Mouse (Mus musculus): ENCODE results near the gene Acsl1. TPM values are rescaled to one million over a fixed set of nuclear protein-coding genes. Genes with fewer than 3 reads are reported as not detected.

Acsl1 gene
- 23.3 and 24.5 TPM in 2 replicates for polyA plus RNA-seq (2016; fragmentation: Nextera tagmentation; extraction: Ambion mirVana)

DNA sequence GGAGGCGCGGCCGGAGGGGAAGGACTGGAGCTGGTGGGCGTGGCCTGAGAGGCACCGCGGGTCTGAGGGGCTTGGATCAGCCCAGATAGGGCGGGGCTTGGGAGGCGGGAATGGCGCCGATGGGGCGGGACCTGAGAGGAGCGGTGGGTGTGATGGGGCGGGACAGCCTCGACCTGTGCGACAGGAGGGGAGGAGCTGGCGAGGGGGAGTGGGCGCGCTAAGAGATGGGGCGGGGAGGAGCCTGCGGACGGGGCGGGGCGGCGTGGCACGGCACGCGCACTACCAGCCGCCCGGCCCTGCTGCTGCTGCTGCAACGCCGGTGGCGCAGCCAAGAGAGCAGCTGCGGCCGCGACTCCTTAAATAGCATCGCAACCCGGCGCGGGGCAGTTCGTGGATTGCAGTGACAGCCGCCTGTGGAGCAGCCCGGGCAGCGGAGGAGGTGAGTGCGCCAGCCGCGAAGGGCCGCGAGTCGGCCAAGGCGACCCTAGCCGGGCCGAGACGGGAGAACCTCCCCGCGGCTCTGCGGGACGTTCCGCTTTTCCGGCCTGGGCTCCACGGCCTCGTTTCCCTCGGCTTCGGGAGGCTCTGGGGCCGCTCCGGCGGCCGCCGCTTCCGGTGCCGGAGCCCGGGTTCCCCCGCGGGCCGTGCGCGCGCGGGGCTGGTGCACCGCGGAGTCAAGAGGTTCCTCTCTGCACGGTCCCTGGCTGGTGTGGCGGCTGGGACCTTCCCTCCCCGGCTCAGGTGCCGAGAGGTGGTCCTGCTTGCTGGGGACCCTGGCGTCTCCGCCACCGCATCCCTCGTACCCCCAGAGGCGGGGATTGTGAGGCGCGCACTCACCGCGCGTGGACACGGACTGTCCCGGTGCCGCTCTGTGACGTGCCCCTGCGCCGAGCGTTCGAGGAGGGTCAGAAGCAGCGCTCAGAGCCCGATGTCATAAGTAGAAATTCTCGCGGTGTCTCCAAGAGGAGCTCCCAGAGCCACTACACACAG is at the start of gene Acsl1:
TSS of gene Acsl1 (plus strand) at position 246 of the 990 bp plus-strand sequence.
- Histone ChIP-seq H3K4me3 (peak within 1 kb of the TSS; percentile 88), H3K27me3 (replicated peaks) (no peaks in the 10 kb centered on the region), H3K4me1 (replicated peaks) (peaks cover 11% of the 10 kb centered on the region), H3K27ac (ENCODE audit: poor library complexity, severe bottlenecking) (peak within 1 kb of the TSS; percentile 86), H3K9ac (peak within 1 kb of the TSS; percentile 96), H3K36me3 (no peaks in the 10 kb centered on the region), H3K4me2 (peak within 1 kb of the TSS; percentile 83), H3K9me3 (replicated peaks) (no peaks in the 10 kb centered on the region)
- under 1% methylated on average over 103 of the region's 106 CpGs for WGBS
- ATAC-seq (ENCODE audit: insufficient number of reproducible peaks, low FRiP score) = peak; percentile 98

DNA sequence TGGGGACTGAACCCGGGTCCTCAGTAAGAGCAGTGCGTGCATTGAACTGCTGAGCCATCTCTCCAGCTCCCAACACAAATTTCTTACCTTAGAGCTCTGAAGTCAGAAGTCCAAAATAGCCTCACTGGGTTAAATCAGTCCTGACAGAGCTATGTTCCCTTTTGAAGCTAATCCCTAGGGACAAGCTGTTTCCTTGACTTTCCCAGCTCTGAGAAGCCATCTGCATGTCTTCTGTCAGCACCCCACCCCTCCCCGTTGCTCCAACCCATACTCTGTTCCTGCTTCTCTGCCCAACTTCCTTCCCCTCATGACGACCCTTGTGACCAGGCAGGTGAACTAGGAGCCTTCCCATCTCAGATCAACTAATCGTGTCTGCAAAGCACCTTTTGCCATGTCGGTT is 49.3 kb upstream of the Acsl1 start:
- 0 out of 2 replicates have a peak overlapping the region, but pooled peaks have one; percentile 41 for H3K27ac ChIP-seq (ENCODE audit: poor library complexity, severe bottlenecking)
- no peak overlapping the region for H3K4me2 ChIP-seq
- H3K27me3 ChIP-seq (replicated peaks) = no peaks in the 10 kb centered on the region
- no peaks in the 10 kb centered on the region for H3K36me3 ChIP-seq
- H3K9ac ChIP-seq = no peak overlapping the region
- no peaks in the 10 kb centered on the region for H3K9me3 ChIP-seq (replicated peaks)
- no peak overlapping the region for H3K4me3 ChIP-seq
- peaks cover 14% of the 10 kb centered on the region for H3K4me1 ChIP-seq (replicated peaks)
- WGBS = 20% methylated on average over 6 of the region's 6 CpGs
- peak; percentile 69 for ATAC-seq (ENCODE audit: insufficient number of reproducible peaks, low FRiP score)

DNA sequence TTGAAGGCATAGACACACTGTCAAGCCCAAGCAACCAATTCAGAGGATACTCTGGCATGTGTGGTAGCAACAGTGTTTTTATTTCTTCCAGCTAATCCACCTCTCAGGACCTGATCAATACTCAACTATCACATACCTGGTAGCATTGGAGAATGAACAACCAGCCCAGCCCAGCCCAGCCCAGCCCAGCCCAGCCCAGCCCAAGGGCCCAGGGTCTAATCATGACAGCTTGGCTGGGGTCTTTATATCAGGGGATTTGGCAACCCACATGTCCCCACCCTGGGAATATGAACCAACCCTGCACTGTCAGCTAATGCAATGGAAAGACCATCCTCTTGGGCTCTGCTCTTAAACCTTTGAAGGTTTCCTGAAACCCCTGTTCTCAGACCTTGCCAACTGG is 42.9 kb upstream of the Acsl1 start:
- H3K4me2 ChIP-seq = no peak overlapping the region
- no peaks in the 10 kb centered on the region for H3K27me3 ChIP-seq (replicated peaks)
- H3K9me3 ChIP-seq (replicated peaks) = no peaks in the 10 kb centered on the region
- H3K4me1 ChIP-seq (replicated peaks) = no peaks in the 10 kb centered on the region
- no peak overlapping the region for H3K9ac ChIP-seq
- H3K27ac ChIP-seq (ENCODE audit: poor library complexity, severe bottlenecking) = no peak overlapping the region
- ATAC-seq (ENCODE audit: insufficient number of reproducible peaks, low FRiP score) = no peak
- H3K36me3 ChIP-seq = no peaks in the 10 kb centered on the region
- H3K4me3 ChIP-seq = no peak overlapping the region

DNA sequence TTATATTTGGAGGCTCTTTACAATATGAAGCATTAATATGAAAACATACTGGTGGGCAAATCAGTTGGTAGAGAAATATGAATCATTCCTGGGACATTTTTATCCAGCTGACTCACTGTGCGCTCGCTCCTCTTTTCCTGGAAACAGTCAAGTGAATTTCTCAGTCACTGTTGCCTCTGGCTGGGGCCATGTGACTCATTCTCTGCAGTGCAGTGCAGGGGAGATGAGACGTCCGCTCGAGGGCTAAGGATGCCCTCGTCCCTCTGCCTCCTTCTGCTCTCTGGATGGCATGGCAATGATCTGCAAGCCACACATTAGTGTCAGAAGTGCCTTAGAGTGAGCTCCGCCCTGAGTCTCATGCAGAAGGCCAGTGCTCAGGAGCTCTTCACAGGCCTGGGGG is 41.0 kb upstream of the Acsl1 start:
- ATAC-seq (ENCODE audit: insufficient number of reproducible peaks, low FRiP score) = no peak
- Histone ChIP-seq H3K36me3 (no peaks in the 10 kb centered on the region), H3K27ac (ENCODE audit: poor library complexity, severe bottlenecking) (no peak overlapping the region), H3K27me3 (replicated peaks) (no peaks in the 10 kb centered on the region), H3K4me3 (no peak overlapping the region), H3K4me2 (no peak overlapping the region), H3K9ac (no peak overlapping the region), H3K4me1 (replicated peaks) (no peaks in the 10 kb centered on the region), H3K9me3 (replicated peaks) (no peaks in the 10 kb centered on the region)
- WGBS = 56% methylated on average over 7 of the region's 7 CpGs

DNA sequence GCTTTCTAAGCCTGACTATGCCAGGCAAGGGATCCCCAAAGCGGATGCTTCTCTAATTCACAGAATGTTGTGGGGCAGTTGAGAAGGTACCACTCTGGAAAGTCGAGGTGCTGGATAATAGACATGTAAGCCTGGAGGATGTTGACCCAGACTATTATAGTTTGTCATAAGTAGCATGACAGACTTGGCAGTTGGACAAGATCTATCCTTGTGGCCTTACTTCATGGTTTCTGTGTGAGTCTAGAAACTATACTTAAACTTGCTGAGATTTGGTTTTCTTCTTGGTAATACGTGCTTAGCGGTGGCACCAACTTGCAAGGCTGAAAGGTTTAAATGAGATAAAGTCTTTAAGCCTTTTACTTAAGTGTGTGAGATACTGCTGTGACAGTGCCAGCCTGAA is 38.9 kb upstream of the Acsl1 start:
- Histone ChIP-seq H3K27me3 (replicated peaks) (no peaks in the 10 kb centered on the region), H3K9me3 (replicated peaks) (no peaks in the 10 kb centered on the region), H3K4me2 (no peak overlapping the region), H3K27ac (ENCODE audit: poor library complexity, severe bottlenecking) (no peak overlapping the region), H3K9ac (no peak overlapping the region), H3K4me3 (no peak overlapping the region), H3K36me3 (no peaks in the 10 kb centered on the region), H3K4me1 (replicated peaks) (no peaks in the 10 kb centered on the region)
- WGBS = 79% methylated on average over 4 of the region's 4 CpGs
- ATAC-seq (ENCODE audit: insufficient number of reproducible peaks, low FRiP score) = no peak

DNA sequence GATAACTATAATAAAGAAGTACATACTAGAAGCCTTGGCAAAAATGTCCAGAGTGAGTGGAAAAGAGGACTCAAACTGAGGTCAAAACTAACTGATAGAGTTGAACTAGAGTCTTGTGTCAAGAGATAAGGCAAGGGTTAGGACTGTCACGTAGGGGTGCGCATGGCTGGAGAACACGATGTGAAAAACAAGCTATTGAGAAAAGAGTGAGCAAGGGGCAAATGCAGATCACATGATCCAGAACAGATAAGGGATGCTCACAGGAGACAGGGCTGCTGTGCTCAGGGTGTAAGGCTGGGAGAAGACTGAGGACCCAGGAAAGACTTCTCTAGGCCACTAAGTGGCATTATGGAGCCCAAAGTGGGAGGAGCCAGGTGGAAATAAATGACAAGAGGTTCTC is 38.3 kb upstream of the Acsl1 start:
- Histone ChIP-seq H3K36me3 (no peaks in the 10 kb centered on the region), H3K9me3 (replicated peaks) (no peaks in the 10 kb centered on the region), H3K4me1 (replicated peaks) (no peaks in the 10 kb centered on the region), H3K9ac (no peak overlapping the region), H3K27ac (ENCODE audit: poor library complexity, severe bottlenecking) (no peak overlapping the region), H3K4me2 (no peak overlapping the region), H3K4me3 (no peak overlapping the region), H3K27me3 (replicated peaks) (no peaks in the 10 kb centered on the region)
- WGBS = 77% methylated on average over 3 of the region's 3 CpGs
- ATAC-seq (ENCODE audit: insufficient number of reproducible peaks, low FRiP score) = no peak

DNA sequence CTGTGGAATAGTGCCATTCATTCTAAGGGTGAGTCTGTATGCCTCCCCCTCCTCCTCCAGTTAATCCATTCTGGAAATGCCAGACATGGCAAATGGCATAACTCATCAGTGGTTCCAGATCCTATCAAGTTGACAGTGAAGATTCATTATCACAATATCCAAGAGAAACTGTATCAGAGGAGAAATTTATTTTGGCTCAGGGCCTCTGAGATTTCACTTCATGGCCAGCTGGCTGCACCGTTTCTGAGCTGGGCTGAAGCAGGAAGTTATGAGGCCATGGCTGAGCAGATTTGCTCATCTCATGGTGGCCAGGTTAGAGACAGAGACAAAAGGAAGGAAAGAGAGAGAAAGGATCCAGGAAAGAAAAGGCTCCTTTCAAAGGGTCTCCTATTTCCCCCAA is 37.2 kb upstream of the Acsl1 start:
- Histone ChIP-seq H3K27ac (ENCODE audit: poor library complexity, severe bottlenecking) (no peak overlapping the region), H3K9me3 (replicated peaks) (no peaks in the 10 kb centered on the region), H3K9ac (no peak overlapping the region), H3K27me3 (replicated peaks) (no peaks in the 10 kb centered on the region), H3K4me2 (no peak overlapping the region), H3K36me3 (no peaks in the 10 kb centered on the region), H3K4me3 (no peak overlapping the region), H3K4me1 (replicated peaks) (no peaks in the 10 kb centered on the region)
- no peak for ATAC-seq (ENCODE audit: insufficient number of reproducible peaks, low FRiP score)
- WGBS = 46% methylated on average over 1 of the region's 1 CpGs

DNA sequence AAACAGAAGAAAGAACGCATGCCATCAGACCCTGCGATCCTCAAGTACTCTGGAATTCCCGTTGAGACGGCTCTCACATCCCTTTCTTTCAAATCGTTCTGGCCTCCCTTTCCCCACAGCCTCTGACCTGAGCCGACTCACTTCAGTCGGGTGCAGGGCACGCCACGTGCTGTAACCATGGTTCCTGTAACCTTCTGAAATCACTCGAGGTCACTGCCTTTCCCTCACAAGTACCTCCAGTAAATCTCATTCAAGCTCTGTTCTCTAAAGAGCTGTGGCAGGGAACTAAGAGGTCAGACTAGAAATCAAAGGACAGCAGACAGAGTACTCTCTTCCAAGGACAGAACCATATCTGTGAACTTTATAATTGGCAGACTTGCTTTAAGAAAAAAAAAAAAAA is 32.3 kb upstream of the Acsl1 start:
- H3K27me3 ChIP-seq (replicated peaks) = no peaks in the 10 kb centered on the region
- ATAC-seq (ENCODE audit: insufficient number of reproducible peaks, low FRiP score) = no peak
- no peaks in the 10 kb centered on the region for H3K9me3 ChIP-seq (replicated peaks)
- 58% methylated on average over 10 of the region's 10 CpGs for whole genome bisulfite sequencing
- H3K27ac ChIP-seq (ENCODE audit: poor library complexity, severe bottlenecking) = no peak overlapping the region
- H3K9ac ChIP-seq = no peak overlapping the region
- H3K36me3 ChIP-seq = no peaks in the 10 kb centered on the region
- no peaks in the 10 kb centered on the region for H3K4me1 ChIP-seq (replicated peaks)
- no peak overlapping the region for H3K4me3 ChIP-seq
- H3K4me2 ChIP-seq = no peak overlapping the region

DNA sequence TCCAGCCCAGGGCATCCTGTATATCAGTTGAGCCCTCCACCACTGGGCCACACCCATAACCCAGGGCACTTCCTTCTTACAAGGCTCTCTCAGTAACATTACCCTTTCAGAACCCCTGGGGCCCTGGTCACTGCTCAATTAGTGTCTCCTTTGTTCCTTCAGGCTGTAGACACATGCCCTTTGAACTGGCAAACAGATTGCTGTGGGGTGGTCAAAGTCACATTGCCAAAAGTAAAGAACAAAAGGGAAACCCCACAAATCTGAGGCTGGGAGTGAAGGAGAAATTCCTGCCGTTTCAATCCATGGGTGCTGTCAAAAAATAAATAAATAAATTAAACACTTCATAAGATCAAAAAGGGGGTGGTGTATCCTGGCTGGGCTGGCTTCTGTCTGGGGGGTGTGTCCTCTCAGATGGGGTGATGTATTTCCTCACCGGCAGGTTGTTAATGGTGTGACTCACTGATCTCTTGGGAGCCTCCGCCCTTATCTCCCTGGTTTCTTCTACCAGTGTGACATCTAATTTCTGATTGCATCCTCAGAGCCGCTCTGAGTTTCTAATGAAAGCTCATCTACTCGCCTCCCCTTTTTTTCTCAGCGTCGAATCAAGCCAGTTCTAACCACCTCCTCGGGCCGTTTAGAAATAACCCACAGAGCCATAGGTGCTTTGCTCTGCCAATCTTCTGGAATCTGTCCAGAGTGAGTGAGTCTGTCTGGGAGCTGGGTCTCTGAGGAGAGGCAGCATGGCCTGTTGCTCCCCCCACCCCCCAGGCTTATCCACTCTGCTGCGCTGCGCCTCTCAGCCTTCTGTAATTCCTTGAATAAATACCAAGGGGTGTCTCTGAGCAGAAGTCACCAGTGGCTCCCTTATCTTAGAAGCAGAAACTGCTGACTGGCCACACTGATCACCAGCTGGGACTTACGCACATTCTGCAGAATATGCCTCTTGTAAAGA is 24.6 kb upstream of the Acsl1 start:
- no peak overlapping the region for H3K27ac ChIP-seq (ENCODE audit: poor library complexity, severe bottlenecking)
- no peak overlapping the region for H3K9ac ChIP-seq
- no peak overlapping the region; the same call in 1 of the 2 replicates for H3K4me3 ChIP-seq
- H3K36me3 ChIP-seq = no peaks in the 10 kb centered on the region
- WGBS = 12% methylated on average over 12 of the region's 12 CpGs
- no peaks in the 10 kb centered on the region for H3K9me3 ChIP-seq (replicated peaks)
- H3K4me2 ChIP-seq = peak overlapping the region; percentile 49
- peaks cover 4% of the 10 kb centered on the region; the same call in 1 of the 2 replicates for H3K27me3 ChIP-seq (replicated peaks)
- peak; percentile 39; the same call in 1 of the 2 replicates for ATAC-seq (ENCODE audit: insufficient number of reproducible peaks, low FRiP score)
- H3K4me1 ChIP-seq (replicated peaks) = peaks cover 12% of the 10 kb centered on the region; the same call in 1 of the 2 replicates

DNA sequence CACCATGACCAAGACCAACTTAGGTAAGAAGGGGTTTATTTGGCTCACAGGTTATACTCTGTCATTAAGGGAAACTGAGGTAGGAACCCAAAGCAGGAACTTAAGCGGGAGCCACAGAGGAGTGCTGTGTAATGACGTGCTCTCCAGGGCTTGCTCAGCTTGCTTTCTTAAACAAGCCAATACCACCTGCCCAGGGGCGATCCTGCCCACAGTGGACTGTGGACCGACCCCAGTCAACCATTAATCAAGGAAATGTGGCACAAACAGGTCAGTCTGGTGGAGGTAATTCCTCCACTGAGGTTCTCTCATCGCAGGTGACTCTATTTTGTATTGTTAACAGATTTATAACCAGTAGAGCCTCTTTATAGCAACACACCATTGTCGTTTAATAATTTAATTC is 23.5 kb upstream of the Acsl1 start:
- H3K4me1 ChIP-seq (replicated peaks) = peaks cover 12% of the 10 kb centered on the region; the same call in 1 of the 2 replicates
- no peaks in the 10 kb centered on the region for H3K36me3 ChIP-seq
- H3K9ac ChIP-seq = no peak overlapping the region
- no peak overlapping the region for H3K27ac ChIP-seq (ENCODE audit: poor library complexity, severe bottlenecking)
- H3K4me3 ChIP-seq = no peak overlapping the region
- WGBS = 86% methylated on average over 6 of the region's 6 CpGs
- no peak for ATAC-seq (ENCODE audit: insufficient number of reproducible peaks, low FRiP score)
- peaks cover 4% of the 10 kb centered on the region; the same call in 1 of the 2 replicates for H3K27me3 ChIP-seq (replicated peaks)
- H3K4me2 ChIP-seq = no peak overlapping the region
- no peaks in the 10 kb centered on the region for H3K9me3 ChIP-seq (replicated peaks)

DNA sequence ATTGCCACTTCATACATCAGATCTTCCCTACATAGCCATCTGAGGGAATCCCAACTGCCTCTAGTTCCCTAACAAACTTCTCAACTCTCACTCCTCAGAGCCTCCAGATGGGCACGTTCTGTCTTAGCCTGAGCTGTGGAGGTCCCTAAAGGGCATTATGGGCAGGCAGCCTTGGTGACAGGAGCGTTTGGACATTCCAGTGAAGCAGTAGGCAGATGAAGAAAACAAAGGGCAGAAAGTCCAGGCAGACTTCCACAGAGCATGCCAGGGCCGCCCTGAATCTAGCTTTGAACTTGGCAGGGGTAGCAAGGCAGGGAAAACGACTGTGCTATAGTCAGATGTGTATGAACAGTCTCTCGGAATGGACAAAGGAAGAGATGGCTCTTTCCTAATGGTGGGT is 22.2 kb upstream of the Acsl1 start:
- Histone ChIP-seq H3K4me1 (replicated peaks) (peaks cover 12% of the 10 kb centered on the region; the same call in 1 of the 2 replicates), H3K9ac (no peak overlapping the region), H3K36me3 (no peaks in the 10 kb centered on the region), H3K4me2 (no peak overlapping the region), H3K9me3 (replicated peaks) (no peaks in the 10 kb centered on the region), H3K4me3 (no peak overlapping the region), H3K27ac (ENCODE audit: poor library complexity, severe bottlenecking) (no peak overlapping the region), H3K27me3 (replicated peaks) (peaks cover 4% of the 10 kb centered on the region; the same call in 1 of the 2 replicates)
- 71% methylated on average over 5 of the region's 5 CpGs for WGBS
- ATAC-seq (ENCODE audit: insufficient number of reproducible peaks, low FRiP score) = no peak

Data from heart, embryonic 12.5 days (tissue).